Mouse (Mus musculus) mature B cell (primary cell): Measurements from ENCODE around the gene Tpm3-rs7.
"Not testable (repeated sequence)": the region's sequence is repeated elsewhere in the genome, so short reads cannot be mapped to it uniquely, and the experiment has no call there.

Experiments
- in situ Hi-C: fragments of 300-500 bp; cut with MboI; formaldehyde crosslinking; loops from 2 replicates; pipeline ENCODE4 v1.14.3; 2019

The Tpm3-rs7 gene

DNA sequence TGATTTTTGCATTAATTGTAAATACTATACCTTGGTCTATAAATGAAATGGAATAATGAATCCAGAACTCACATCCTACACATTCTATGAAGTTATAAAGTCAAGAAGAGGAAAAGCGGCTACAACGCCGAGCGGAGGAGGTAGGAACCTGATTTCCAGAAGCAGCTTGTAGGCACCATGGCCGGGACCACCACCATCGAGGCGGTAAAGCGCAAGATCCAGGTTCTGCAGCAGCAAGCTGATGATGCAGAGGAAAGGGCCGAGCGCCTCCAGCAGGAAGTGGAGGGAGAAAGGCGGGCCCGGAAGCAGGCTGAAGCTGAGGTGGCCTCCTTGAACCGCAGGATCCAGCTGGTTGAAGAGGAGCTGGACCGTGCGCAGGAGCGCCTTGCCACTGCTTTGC lies at the start of gene Tpm3-rs7:
TSS of gene Tpm3-rs7 (plus strand) at position 110 of the 400 bp plus-strand sequence.
- in situ Hi-C loops = not testable (repeated sequence)

GRCm38 (mm10) chr14:113317023-113317422 lies 2.6 kb downstream of the Tpm3-rs7 start:
- in situ Hi-C loops = no loop called here

DNA sequence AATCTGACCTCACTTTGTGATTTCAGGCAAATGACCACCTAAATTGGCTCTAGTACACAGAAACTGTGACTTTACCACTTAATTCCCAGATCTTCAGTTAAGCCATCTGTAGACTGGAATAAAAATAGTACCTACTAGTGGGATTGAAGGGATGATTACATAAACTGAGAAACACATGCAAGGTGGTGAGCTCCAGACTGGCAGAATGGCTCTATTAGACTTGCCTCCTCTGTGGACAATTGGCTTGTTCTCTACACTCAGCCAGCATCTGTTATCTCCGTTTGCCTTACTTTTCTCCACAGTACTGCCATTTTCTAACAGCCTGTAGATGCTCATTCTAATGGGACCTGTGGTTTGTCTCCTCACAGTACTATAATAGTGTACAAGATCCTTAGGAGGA lies 49.0 kb downstream of the Tpm3-rs7 start:
- in situ Hi-C loops = no loop called here
